Mouse (Mus musculus): ENCODE data around the gene Grb14. TPM values are rescaled to one million over a fixed set of nuclear protein-coding genes. Genes with fewer than 3 reads are reported as not detected.

The Grb14 gene
- 10 to 100 TPM; 20.7 to 27.8 (median 23.3) TPM for total RNA-seq (2022)

DNA sequence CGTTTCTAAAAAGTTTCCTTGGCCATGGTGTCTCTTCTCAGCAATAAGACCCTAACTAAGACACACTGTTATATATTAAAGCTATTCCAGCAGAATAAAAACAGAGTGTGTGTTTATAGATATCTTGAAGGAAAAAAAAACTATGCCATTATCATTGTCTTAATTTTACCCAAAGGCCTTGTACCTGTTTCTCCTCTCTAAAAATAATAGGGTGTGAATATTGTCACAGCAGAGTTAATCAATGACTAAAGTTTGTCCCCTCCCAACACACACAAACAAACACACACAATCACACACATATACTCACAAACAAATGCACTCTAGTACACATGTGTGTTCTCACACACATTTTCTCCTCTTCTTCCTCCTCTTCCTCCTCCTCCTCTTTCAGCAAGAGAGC, at the start of gene Grb14:
TSS of gene Grb14 (minus strand) at position 101 of the 400 bp plus-strand sequence.
- DNase-seq (ENCODE audit: low spot score in 2 of 2): no peak

DNA sequence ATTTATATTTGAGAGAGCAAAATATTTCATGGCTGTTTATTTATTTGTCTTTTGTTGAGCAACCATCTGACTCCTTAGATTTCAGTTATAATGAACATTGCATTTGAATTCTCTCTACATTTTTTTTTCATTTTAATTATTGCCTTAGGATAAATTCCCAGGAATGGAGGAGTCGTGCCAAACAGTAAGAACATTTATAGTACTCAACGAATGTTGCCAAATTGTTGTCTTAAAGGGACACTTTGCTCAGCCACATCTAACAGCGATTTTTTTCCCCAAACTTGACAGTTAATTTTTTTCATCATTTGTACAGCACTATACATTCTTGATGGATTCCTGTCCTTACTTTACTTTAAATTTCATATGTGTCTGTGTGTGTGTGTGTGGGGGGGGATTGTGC, 47.4 kb upstream of the Grb14 start:
- no peak for DNase-seq (ENCODE audit: low spot score in 2 of 2)

DNA sequence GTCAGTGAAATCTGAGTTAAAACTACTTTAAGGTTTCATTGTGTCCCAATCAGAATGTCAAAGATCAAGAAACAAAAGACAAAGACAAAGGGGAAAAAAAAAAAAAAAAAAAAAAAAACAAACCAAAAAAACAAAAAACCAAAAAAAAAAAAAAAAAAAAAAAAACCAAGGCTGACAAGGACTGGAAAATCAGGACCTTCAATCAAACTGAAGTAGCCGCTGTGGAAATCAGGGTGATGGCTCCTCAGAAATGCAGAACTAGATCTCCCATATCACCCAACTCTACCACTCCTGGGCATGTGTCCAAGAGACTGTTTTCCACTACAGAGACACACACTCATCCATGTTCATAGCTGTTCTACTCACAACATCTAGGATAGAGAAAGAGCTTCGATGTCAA, 29.0 kb upstream of the Grb14 start:
- no peak for DNase-seq (ENCODE audit: low spot score in 2 of 2)

DNA sequence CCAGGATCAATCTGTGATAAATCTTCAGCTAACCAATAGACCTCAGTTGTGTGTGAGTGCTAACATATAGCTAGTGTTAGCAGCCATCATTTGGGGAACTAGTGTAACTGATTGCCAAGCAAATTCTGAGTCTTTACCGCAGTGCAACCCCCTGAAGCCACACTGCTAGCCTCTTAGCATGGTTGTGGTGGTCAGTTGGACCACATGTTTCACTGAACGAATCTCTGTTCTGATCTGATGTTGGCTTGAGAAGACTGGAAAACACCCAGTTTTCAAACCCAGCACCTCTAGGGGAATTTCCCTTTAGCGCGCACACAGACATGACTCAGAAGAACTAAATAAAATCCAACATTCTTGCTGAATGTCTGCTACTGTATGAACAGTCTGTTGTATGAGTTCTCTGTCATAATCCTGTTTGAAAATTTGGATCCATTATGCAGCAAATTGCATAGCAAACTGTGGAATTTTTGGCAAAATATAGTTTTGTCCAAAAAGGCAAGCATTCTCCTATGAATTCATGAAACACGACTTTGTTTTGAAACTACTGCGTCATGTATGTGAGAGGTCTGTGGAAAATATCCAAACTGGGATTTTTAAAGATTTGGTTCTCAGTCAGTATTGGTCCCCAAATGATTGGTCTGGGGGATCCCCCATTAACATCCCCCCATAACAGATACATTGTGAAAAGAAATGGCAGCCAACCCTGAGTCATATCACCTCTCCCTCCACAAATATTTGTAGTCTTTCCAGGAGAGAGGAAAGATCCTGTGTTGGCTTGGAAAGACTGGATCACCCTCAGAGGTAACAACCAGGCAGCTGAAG, 27.6 kb upstream of the Grb14 start:
- no peak for DNase-seq (ENCODE audit: low spot score in 2 of 2)

DNA sequence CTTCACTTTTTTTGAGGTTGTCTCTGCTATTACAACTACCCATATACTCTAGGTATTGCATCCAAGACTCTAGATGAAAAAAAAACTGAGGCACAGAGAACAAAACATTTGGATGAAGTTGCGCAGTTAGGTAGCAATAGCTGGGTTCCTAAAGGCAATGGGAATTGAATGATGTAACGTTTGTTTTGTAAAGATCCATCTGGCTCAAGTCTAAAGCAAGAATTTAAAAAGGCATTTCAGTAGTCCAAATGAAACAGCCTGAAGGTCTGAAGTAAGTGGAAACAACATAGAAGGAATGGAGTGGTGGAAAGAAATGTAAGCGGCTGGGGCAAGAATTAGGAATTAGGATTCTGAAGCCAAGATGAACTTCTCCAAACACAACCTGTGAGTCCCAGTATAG, 26.0 kb upstream of the Grb14 start:
- no peak for DNase-seq (ENCODE audit: low spot score in 2 of 2)

DNA sequence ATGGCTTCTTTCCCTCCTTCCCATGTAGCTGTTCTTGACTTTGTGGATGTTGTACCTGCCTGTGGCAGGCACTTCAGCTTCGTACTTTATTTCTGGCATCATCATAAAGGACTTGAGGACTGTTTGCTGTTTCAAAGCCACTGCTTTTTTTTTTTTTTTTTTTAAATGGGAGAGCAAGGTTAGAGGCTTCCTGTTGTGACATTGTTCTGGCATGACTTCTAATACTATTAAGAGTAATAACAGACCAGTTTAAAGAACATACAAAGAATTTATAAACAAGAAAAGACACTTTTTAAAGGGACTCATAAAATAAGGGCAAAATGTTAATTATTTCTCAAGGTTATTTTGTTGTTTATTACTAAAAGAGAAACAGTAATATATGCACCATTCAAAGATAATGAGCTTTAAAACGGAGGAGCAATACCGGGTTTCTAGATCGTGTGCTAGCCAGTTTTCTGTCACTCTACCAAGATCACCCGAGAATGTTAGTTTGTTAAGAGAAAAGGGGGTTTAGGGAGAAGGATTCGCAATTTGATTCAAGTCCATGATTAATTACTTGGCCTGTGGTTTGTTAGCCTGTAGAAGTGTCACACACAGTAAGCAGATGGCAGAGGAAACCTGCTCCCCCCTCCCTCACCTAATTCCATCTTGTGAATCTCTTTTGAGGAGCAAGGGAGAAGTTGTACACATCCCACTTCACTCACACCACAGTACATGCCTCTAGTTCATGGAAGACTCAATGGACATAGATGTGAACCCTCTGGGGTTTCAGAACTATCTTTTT, 23.6 kb upstream of the Grb14 start:
- DNase-seq (ENCODE audit: low spot score in 2 of 2): no peak

DNA sequence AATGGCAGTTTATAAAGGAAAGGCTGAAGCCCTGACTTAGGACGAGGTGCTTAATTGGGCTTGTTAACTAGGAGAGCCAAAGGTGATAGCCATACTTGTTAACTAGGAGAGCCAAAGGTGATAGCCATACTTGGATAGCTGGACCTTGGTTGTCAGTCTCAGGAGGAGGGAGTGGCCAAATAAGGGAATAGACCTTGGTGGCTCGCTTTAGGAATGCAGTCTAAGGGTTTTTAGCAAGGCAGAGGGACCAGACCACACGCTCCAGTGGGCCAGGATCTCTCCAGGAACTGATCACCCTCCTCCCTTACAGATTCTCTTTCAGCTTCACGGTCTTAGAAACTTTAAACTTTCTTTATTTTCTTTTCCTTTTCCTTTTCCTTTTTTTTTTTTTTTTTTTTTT, 13.4 kb upstream of the Grb14 start:
- DNase-seq (ENCODE audit: low spot score in 2 of 2): no peak

DNA sequence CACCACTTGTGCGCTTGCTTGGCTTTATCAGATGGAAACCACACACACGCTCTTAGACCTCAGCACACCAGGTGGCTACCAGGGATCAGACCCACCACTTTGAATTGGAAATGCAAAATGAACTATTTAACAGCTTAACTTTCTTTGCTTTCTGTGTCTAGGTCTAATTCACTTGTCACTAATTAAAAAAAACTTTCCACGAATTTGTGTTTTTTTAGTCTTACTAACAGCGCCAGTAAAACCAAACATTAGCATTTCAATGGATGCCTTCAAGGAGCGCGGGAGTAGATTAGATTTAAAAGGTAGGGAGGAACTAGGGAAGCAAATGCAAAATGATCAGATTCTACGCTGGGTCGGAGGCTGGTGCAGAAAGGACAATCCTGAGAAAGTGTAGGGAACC, 12.8 kb upstream of the Grb14 start:
- DNase-seq (ENCODE audit: low spot score in 2 of 2): no peak

DNA sequence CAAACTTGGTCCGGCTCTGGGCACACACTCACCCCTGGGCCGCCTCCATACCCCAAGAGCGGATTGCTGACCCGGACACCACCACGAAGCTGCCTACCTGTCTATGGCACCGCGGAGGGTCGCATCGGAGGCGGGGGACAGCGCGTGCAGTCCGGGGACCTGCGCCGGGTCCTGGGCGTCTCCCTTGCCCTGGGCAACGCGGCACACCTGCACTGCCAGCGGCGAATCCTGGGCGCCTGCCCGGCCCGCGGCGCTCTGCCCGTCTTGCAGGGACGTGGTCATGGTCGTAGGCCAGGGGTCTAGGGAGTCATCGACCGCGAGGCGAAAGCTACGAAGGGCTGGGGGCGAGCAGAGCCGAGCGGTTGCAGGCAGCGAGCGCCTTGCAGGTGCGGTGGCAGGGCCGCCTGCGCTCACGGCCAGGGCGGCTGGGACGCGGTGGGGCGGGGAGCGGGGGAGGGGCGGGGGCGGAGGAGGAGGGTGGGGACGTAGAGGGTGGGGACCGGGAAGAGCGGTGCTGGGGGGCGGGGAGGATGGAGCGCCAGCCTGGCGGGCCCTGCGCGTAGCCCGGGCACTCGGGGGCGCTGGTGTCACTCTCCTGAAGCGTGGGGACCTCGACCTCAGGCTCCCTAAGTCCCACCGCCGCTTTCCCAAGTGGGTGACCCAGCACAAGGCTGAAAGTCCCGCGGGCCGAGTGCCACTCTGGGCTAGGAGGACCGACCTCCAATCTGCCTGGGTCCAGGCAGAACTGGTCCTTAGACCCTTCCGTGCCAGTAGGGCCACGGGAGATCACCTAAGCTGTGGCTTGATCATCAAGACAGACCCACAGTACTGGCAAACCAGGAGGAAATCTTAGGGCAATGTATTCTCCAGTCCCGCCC, 2.2 kb downstream of the Grb14 start:
- peak; percentile 33 to 46 for DNase-seq (ENCODE audit: low spot score in 2 of 2)

DNA sequence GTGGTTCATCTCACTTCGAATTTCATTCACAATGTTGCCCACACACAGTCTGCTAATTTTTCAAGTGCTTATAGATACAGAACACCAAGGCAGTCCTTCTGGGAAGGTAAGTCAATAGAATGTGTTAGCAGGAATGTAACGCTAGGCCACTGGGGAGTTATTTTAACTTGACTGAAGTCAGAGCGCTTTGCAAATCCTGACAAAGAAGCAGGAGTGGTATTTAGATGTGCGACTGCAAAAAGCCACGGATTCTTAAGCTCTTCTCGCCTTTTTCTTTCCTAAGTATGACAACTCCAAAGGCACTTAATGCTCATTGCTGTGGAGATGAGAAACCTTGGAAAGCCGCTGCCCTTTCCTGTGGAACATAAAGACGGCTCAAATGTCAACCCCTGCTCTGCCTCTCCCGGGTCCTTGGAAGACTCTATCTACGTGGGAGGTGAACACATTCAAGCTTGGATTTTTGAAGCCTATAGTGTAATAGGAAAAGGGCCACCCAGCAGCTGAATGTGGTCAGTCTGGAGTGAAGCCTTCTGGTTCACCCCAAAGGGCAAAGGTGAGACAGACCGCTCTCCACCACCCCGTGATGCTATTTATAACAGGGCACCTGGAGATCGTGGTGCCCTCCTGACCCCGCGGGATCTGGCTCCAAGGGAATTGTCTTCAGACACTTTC, 3.0 kb downstream of the Grb14 start:
- peak in 1 of 2 experiments; percentile 41 for DNase-seq (ENCODE audit: low spot score in 2 of 2)

DNA sequence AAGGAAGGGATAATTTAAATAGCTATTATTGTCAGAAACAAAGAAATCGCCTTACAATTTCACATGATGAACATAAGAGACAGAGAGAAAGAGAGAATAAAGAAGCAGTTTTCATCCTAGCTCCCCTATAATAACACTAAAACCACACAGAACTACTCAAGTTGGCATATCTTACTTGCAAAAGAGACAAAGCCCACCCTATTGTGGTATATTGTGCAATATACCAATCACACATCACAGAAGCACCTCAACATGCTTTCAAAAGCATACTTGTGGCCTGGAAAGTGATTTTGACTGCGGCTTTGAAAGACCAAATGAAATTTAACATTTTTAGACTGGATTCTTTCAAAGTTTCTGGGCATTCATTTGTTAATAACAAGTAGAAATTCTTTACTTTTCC, 7.4 kb downstream of the Grb14 start:
- no peak for DNase-seq (ENCODE audit: low spot score in 2 of 2)

DNA sequence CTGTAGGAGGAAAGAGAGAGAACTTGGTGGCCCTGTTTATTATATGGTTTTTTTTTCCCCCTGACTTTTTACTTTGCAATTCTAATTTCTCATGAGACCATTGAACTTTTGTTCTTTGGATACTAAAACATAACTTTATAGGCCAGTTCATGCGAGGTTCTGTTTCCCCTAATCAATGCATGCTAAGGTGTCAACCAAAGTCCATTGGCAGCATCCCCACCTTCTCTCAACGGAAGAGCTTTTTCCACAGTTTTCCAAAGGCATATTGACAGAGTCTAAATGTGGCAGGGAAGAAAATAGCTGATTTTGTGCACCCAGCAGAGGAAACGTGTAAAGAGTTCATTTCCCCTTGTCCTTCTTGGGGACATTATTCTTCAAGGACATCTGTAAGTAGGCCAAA, 10.2 kb downstream of the Grb14 start:
- DNase-seq (ENCODE audit: low spot score in 2 of 2): no peak

DNA sequence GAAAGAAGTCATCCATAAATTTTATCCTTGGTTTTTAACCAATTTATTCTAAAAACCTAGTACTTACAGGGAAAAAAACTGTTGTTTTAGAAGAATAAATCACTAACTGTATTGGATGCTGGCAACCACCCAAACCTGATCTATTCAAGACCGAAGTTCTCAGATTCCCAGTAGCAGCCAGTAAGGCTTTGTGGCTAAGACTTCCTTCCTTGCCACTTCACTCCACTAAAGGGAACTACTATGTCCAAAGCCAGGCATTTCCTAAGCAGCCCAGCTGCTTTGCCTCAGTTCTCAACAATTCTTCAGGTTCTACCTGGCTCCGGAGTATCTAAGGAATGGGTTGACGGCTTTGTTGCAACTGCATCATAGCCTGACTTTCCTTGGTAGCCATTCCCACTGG, 14.7 kb downstream of the Grb14 start:
- DNase-seq (ENCODE audit: low spot score in 2 of 2): no peak

DNA sequence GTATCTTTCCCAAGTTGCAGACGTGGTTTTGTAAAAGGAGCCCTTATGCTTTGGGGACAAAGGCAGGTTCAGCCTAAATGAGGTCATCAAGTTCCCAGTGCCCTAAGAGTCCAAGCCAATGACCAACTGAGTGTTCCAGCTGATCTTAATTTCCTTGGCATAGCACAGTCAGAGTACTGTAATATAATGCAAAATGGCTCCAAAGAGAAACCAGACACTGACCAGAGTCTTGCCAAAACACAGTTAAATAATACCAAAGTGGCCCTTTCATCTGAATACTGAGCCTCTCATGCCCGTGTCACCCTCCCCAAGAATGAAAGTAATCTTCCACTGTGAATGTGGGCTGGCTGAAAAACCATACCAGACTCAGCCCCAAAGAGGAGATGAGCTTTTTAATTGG, 17.4 kb downstream of the Grb14 start:
- no peak for DNase-seq (ENCODE audit: low spot score in 2 of 2)

DNA sequence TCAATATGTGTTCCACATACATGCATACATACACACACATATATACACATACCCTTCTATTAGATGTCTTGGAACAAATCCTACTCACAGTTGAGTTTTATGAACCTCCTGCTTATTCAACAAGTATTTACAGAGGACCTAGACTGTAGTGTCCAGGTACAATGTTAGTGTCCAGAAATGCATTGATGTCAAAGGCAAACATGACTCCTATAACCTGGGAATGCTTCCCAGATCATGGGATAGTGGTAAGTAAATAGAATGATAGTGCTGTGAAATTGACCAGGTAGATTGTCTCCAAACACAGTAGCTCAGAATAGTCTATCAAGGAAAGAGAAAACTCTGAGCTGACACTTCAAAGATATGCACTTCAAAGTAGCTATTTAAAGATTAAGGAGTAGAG, 19.7 kb downstream of the Grb14 start:
- DNase-seq (ENCODE audit: low spot score in 2 of 2): no peak

DNA sequence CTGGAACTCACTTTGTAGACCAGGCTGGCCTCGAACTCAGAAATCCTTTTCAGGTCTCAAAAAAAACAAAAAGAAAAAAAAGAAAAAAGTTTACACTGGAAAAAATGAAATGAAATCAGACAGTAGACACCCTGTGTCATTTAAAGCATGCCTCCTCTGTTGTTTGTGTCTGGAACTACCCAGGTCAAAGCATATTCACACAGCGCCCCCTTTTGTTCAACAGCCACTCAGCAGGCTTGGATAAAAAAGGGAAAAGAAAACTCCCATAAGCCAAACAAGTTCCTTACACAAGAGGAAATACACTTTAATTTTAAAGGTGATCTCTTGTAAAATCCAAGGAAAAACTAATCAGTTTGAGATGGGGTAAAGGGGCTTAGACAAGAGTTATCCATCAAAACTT, 21.4 kb downstream of the Grb14 start:
- DNase-seq (ENCODE audit: low spot score in 2 of 2): no peak

DNA sequence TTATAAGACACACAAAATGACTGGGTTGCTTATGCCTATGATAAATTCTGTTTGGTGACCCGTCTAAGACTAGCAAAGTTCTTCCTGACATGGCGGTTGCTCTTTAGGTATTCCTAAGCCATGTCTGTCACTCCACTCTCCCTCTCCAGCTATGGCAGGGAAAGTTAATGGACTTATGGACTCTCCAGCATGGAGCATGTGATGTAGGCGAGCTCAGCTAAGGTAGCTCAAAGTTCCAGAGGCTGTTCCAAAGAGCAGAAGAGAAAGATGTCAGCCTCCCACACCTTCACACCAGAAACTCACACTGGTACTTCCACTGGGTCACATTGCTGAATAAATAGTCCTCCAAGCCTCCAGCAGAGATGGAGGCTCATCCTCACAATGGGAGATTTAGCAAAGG, 22.2 kb downstream of the Grb14 start:
- no peak for DNase-seq (ENCODE audit: low spot score in 2 of 2)

DNA sequence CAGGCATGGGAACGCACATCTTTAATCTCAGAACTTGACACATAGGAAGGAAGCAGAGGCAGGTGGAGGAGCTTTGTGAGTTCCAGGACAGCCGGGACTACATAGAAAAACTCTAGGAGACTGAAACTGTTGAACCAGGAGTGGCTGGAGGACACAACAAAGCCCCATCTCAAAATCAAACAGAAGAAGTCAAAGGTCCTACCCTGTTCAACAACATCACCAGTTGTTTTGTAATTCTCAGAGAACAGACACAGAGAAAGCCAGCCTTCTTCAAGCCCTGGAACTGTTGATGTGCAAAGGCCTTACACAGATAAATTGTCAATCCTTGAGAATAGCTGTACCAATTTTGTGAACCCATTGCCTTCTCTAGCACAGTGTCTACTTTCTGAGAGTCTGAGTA, 29.7 kb downstream of the Grb14 start:
- no peak for DNase-seq (ENCODE audit: low spot score in 2 of 2)

DNA sequence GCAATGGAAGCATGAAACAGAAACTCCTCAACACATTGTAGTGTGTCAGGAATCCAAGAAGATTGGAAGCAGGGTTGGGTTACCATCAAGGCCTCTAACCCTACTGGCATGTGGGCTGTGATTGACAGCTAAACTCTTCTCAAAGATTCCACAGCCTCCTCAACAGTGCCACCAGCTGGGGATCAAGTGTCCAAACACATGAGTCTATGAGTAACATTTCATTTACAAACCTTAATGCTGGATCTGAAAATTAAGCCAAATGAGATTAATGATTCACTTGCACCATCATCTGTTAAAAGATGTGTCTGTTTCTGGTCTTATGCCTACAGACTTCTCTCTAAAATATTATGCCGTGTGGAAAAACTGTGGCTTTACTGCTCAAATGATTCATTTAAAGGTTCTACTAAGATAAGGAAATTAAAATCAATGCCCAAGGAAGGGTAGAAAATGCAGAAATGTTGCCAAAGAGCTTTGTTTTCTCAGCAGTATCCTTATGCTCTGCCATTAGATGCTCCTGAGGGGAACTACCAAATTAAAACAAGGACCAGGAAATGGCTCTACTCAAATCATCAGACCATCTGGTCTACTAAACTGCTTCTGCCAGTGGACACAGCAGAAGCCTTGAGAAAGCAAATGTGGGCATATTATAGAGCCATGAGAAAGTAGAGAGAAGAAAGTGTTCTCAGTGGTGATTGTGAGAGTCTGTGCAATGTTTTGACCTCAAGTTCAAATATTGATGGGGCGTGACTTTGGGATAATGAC, 35.2 kb downstream of the Grb14 start:
- no peak for DNase-seq (ENCODE audit: low spot score in 2 of 2)

DNA sequence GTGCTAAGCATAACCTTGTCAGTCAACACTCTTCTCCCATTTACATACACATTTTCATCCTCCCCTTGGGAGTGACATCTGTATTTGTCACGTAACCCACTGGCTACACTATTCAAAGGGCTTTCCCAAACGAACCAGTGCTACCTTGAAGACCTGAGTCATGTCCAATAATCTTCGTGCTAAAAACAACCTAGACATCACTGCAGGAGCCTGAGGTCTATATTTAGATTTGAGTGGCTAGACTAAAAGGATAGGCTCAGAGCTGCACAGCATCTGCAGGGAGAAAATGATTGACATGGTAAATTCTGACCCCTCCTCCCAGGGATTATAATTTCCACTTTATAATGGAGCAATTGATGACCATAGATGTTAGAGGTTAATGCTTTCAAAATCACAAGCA, 37.0 kb downstream of the Grb14 start:
- no peak for DNase-seq (ENCODE audit: low spot score in 2 of 2)

DNA sequence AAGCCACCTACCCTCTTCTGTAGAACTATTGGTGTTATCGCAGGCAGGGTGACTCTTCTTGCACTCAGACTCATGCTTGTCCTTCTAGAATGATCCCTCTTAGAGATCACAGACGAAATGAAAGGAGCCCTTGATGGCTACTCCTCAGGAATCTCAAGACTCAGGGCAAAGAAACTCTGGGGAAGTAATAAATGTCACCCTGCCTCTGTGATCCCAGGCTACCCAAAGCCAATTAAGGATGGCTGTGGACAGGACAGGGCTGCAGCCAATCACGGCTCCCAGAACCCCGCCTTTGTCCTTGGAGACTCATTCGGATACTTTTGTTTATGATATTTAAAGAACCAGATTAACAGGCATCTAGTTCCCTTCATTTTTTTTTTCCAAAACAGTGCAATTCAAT, 49.2 kb downstream of the Grb14 start:
- DNase-seq (ENCODE audit: low spot score in 2 of 2): no peak
